Mouse (Mus musculus): ENCODE results near the gene Fras1.

Fras1 gene

DNA sequence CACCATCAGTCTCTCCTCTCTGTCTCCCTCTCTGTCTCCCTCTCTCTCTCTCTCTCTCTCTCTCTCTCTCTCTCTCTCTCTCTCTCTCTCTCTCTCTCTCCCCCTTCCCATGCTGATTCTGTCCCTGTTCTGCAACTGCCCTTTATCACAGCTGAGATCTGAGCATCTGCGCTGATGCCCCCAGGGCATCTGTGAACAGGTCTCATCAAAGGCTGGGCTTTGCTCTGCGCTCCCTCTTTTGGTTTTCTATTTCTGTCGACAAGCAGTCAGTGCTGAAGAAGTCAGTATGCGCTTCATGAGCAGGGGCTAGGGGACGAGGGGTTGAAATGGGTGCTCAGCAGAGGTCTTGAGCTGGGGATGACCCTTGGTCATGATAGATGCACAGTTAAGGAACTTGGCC is 206.2 kb downstream of the Fras1 start:
- DNase-seq (ENCODE audit: low spot score) = no peak

DNA sequence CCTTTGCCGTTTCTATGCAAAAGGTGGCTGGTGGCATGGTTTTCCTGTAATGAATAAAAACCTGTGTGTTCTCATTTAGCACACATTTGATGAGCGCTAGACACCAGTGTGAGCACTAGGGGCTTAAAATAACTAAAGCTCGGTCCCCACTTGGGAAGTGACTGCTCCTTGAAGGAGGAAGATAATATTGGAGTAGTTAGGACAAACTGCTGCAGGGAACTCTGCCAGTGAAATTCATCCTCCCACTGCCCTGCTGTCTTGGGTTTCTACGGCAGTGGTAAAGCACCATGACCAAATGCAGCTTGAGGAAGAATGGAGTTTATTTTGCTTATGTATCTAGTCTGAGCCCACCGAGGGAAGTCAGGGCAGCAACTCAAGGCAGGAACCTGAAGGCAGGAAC is 211.0 kb downstream of the Fras1 start:
- DNase-seq (ENCODE audit: low spot score) = no peak

DNA sequence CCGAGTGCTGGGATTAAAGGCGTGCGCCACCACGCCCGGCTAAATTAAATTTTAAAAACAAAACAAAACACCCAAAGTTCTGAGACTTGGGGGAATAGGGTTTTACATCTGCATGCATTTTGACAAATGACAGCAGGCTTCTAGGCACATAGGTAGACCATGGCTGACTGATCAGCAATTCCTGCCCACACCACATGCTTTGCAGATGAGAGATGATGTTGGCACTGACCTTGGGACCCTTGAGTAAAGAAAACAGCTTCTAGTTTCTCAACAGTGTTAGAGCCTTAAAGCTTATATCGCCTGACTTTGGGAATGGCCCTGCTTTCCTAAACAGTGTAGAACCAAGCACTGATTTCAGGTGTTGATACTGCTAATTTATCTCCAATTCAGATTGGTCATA is 216.9 kb downstream of the Fras1 start:
- no peak for DNase-seq (ENCODE audit: low spot score)

DNA sequence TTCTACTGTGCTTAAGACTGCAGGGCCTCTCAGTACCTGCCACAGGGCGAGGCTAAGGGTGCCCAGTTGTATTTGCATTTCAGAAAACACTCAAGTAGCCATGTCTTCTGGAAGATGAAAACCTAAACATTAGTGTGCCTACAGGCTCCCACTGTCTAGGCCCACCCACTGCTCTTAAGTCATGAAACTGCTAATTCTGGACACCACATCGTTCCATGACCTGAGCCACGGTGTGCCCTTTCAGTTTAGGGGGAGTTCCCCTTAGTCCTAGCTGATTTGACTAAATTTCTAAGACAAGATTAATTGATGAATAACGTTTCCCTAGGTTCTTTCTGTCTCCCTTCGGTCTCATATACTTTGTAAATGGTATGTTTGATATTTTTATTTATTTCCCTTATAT is 222.0 kb downstream of the Fras1 start:
- DNase-seq (ENCODE audit: low spot score) = no peak

DNA sequence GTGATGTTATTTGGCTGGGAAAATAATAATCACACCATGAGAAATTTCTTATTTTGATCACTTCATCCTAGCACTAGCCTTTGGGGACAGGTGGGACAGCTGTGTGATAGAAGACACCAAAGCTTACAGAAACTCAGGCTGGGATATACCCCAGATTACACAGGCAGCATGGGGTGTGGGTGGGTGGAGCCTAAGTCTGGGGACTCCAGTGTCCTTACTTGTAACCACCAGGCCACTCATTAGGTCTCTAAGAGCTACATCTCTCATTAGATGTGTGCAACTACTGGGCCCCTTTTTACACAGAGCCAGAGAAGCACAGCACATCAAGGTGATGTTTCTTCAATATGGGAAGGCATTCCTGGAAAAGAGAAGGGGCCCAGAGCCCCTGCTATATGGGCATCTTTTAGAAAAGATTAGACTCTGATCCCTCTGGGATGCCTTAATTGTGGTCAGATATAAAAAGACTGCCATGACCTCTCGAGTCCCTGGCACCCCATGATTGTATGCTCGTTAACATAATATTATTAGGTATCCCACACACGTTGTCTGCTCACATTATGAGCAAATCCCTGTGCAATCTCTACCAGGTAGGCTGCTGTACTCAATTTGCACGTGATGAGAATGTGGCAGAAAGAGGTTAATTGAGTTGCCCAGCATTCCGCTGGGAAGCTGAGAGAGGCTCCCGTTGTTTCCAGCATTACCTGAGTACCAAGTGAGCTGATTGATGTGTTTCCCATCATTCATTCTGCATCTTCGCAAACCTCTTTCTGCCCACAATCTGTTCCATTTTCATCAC is 230.4 kb downstream of the Fras1 start:
- no peak for DNase-seq (ENCODE audit: low spot score)

DNA sequence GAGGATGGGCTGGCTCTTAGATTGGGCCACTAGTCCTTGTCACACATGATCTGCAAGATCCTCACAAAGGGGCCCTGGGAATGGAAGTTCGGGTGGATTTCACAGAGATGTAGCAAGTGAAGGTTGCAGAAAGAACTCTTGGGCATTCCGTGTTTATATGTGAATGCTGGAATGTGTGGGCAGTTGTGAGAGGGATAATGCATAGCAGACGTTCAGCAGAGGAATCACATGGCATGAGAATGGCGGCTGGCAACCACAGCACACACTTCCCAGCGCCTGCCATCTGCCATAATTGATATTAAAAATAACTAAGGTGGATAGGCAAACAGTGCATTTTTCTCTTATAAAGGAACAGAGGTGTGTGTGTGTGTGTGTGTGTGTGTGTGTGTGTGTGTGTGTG is 234.3 kb downstream of the Fras1 start:
- DNase-seq (ENCODE audit: low spot score) = no peak

DNA sequence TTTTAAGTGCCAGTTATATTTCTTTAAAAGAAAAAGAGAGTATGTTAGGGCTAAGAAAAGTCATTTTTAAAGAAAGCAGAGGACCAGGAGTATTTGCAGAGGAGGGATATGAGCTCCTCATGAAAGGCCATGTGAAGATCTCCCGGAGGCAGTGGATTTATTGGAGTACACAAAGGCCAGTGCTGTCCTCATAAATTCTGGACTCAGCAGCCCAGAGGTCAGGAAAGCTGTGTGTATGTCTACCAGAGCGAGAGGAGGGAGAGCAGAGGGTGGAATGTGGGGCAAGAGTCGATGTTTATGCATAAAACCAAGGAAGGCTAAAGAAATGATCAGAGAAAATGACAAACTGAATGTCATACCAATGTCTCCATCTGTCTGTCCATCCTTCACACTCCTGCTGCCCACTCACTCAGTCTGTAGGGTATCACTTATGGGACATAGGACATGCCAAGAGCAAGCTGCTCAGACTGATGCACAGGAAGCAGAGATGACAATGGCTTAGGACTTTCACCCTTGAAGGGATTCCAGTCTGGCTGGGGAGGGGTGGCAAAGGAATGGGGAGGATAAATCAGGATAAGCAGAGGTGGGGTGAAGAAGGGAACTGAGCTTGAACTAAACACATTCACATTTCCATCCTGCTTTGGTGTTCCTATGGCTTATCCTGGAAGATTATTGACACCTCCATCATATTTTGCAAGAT is 235.0 kb downstream of the Fras1 start:
- DNase-seq (ENCODE audit: low spot score) = peak; percentile 56

DNA sequence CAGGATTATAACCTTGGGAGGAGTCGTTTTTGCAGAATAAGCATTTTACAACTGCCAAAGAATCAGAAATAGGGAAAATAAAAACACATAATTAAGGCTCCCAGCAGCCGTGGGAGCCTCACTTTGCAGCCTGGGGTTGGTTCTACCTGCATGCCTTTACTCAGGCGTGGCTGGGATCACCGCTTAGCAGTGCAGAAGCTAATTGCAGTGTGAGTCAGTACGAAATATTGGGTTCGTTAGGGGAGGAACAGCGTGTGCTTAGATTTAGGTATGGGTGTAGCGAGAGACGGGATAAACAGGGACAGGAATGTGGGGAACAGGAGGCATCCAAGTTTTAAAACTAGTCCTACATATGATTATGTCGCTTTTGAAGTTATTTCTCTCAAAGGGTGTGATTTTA is 238.3 kb downstream of the Fras1 start:
- no peak for DNase-seq (ENCODE audit: low spot score)

DNA sequence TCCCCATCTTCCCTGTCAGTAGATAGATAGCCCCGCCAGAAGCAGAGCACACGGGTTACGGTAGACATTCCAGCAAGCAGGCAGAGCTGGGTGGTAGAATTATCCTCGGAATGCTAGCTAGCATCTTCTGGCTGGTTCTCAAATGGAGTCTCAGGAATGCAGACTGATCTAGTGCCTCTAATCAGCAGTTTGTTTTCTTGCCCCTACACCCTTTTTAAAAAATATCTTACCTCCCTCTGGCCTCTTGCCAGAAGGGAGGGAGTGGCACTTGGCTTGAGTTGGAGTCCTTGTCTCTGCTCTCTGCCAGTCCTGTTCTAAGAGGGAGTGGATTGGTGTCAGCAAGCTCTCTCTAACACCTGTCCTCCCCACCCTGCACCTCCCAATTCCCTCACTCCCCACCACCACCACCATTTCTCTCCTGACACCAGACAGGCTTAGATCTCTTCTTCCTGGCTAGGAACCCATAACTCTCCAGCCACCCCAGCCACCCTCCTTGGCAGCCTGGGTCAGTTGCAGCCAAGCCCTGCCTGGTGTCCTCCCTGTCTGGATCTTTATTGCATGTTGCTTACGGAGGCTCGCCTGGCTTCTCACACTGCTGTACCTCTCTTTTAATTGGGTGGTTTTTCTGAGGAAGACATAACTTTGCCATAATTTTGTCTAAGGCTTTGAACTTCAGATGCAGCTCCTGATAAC is 243.3 kb downstream of the Fras1 start:
- DNase-seq (ENCODE audit: low spot score) = peak; percentile 28

DNA sequence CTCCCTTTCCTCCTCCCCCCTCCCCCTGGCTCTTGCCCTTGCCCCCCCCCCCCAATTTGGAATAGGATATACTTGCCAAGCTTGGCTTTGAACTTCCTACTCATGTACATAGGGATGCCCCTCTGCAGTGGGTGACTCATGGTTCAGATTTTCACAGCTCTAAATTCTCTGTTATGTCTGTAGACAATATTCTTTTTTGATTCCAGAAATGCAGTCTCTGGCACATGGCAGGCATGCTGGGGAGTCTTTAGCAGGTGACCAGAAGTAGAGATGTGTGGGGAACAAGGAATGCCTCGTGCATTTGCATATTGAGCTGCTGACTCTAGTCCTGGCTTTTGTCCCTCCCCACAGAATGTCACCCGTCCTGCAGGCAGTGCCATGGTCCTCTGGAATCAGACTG is 244.3 kb downstream of the Fras1 start:
- no peak for DNase-seq (ENCODE audit: low spot score)

DNA sequence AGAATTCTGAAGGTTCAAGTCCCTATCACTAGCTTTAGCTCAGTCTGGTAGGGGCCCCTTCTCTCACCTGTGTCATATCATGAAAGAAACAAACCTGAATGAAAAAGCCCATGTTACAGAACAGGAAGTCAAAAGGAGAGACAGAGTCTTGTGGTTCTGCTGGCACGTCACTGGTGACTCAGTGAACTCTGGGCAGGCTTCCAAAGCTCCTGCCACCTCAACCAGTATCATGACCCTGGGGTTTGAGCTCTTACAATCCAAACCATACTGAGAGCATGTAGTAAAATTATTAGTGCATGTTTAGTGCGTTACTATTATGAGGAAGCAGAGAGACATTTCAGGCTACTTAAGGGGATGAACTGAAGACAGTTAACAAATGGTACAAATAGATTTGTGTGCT is 246.5 kb downstream of the Fras1 start:
- no peak for DNase-seq (ENCODE audit: low spot score)

DNA sequence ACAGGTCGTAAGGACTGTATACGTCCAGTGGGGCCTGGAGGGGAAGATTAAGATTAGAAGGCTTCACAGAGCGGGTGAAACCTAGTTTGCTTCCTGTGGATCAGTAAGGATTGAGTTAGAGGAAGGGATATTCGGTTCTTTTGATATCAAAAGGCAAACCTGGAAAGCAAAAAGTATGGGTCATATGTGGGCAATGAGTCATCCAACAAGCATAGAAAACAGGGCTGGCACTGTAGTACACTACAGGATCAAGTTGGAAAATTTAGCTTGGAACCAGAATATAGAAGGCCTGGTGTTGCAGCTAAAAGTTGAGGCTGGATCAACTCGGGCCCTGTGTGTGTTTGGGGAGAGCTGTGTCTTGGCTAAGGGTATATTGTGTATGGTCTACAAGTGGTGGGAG is 246.9 kb downstream of the Fras1 start:
- DNase-seq (ENCODE audit: low spot score) = no peak

DNA sequence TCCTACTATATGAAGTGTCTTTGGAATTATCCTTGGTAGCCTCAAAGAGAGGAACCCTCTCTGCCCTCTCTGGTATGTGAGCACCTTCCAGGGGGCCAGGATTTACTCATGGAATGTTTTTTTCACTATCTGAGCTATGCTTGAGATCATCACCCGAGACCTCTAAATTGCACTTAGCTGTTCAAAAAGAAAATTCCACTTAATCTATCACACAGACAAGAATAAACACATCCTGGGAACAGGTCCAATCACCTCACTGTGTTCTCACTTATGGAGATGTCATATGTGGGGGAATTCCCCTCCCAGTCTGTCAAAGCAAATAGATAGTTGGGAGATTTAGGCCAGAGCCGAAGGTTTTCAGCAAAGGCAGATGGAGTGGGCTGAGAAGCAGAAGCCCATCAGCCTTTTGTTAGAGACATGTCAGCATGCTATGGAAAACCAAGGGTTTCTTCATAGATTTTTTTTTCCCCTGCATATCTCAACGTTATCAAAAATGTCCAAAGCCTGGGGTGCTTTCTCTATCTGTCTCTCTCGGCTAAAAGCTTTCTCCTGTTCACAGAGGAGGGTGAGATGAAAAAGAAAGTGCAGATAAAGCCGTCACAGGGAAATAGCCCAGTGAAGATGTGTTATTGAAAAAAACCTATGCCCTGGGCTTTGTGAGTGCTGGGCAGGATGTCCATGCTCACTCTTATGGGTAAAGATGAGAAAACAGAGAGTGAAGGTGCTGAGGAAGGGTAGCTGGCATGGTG is 249.0 kb downstream of the Fras1 start:
- peak; percentile 31 for DNase-seq (ENCODE audit: low spot score)

DNA sequence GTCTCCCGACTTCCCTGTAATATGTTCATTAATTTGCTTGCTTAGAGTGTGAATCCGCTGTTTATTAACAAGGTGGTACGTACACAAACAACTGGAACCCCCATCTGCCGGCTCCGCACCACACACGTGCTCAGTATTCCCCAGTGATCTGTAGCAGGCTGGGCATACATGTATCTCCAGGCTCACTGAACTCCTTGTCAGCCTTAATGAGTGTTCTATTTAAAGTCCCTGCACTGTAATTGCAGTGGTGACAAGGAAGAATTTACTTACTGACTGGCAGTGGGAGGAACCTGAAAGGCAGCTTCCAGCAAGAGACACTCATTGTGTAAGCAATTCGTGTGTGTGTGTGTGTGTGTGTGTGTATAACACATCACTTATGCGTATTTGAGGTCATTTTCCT is 256.1 kb downstream of the Fras1 start:
- no peak for DNase-seq (ENCODE audit: low spot score)

DNA sequence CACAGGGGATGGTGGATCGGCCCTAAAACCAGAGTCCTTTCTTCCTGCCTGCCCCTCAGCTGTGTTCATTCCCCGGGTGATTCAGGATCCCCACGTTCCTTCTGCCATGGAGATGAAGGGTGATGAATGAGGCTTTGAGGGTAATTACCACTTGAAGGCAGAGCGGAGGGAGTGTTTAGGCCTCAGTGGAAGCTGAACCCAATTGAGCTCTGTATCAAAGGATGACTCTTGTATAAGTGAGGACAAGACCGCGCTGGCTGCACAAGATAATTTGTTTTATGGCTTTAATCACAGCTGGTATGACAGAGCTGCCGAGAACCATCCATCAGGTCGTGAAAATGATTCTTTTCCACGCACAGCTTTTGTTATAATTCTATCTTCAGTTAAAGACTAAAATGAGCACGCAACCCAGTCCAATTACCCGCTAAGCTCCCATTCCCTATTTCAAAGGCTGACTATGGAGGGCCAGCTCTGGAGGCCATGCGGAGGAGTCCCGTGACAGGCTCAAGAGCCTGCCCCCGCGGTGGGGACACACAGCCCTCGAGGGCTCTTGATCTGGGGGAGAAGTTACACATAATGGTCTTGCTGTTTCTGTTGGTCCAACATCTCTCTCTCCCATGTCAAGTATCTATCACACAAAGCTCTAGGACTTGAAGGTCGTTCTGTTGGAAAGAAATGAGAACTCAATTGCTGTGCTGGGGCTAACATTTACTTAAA is 261.5 kb downstream of the Fras1 start:
- no peak for DNase-seq (ENCODE audit: low spot score)

DNA sequence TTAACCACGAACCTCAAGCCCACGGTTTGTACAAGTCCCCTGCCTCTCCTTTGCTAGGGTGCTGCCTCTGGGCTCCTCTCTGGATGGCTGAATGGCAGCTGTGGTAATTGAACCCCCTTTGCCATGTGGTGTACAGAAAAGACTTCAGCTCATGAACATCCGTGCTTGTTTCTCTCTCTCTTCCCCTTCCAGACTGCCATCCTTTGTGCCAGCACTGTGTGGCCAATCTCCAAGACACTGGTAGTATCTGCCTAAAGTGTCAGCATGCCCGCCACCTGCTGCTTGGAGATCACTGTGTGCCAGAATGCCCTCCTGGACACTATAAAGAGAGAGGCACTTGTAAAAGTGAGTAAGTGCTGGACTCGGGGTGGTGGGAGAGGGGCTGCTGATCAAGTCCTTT is 262.1 kb downstream of the Fras1 start:
- no peak for DNase-seq (ENCODE audit: low spot score)

DNA sequence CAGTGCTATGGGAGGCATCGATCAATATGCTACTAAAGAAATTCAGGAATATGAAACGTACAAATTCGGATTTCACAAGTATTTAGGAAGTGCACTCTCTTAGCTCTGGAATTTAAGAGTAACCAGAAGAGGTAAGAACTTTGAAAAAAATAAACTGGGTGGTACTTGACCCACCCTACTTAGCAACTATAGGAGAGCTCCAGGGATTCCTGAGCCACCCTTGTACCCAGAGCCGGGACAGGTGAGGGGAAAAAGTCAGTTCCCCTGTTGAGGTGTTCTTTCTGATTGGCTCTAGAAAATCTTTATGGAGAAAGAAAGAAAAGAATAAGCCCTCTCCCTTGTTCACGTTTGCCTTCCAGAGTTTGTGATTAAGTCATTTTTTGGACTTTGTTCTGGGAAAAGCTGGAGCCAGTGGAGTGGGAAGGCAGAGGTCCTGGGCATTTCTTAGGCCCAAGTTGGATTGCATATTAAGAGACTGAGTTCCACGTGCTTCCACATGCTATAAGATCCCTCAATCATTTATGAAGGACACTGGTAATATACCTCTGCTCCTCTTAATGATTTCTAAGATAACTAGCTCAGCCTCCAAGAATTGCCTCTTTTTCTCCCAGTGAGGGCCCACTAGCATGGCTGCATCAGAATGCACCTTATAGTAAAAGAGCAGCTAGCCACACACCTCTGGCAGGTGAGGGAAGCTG is 265.6 kb downstream of the Fras1 start:
- no peak for DNase-seq (ENCODE audit: low spot score)

DNA sequence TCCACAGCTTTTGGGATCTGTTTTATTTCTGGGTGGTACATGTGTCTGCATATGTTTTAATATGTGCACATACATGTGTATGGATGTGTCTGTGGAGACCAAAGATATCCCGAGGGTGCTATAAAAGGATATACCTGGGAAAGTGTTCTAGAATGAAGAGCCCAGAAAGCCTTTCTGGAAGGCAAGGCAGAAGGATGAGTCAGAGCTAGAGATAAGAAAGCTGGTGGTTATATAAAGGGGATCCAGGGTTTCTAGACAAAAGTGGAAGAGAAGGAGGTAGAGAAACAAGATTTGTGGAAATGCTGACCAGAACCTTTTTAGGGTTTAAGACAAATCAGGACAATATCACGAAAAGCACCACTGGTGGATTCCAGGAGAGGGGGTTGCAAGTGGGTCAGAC is 267.5 kb downstream of the Fras1 start:
- no peak for DNase-seq (ENCODE audit: low spot score)

DNA sequence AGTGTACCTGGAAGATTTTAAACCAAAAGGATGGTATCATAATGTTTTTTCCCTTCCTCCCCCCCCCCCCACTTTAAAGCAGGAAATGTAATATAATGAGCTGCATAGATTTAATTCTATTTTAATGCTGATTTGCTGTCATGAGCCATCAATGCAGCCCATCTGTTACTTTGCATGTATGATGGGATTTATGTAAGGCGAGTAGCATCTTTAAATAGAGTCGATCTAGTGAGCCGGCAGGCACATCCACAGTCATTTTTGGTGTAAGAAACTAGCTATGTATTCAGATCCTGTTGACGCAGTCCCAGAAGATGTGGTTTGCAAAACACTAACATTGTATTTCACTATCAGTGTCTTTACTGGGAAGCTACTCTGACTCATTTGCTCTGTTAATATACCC is 301.9 kb downstream of the Fras1 start:
- no peak for DNase-seq (ENCODE audit: low spot score)

DNA sequence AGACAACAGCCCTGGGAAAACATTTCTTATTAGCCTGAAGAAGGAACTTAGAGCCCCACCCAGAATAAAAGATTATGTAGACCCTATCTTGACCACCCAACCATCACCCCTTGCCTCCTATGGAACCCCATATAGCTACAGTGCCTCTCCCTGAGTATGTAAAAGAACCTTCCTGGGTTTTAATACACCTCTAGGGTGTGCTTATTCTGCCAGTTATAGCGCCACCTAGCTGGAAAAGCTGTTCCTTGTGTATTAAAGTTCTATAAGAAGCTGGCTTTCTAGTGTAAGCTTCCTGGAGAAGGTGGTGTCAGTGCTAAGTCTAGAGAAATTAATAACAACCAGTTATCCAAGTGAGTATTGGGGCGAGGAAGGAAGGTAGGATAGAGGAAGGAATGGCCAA is 303.7 kb downstream of the Fras1 start:
- DNase-seq (ENCODE audit: low spot score) = no peak

DNA sequence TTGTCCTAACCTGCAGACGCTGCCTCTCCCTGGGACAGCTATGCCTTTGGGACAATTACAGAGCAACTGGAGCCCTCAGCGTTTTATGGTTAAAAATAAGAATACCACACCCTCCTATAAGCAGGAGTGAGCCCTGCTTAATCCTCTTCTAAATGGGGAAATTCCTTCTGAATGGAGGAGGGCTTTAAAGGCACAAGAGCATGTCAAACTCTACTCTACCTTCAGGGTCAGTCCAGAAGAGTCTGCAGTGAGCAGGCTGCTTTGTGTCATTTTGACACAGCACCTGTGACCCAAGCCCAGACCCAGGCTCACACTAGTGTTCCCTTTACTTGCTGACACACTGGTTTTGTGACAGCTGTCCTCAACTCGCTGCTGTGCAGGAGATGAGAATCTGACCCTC is 307.3 kb downstream of the Fras1 start:
- no peak for DNase-seq (ENCODE audit: low spot score)
